Mouse (Mus musculus) brown adipose tissue, adult 24 weeks (tissue): ENCODE measurements around the gene Pou2f1. TPM values are rescaled to one million over a fixed set of nuclear protein-coding genes. Genes with fewer than 3 reads are reported as not detected.

Experiments used
- H3K27ac ChIP-seq: fragments of 200-500 bp; replicated peaks from 2 replicates; pipeline ENCODE4 v1.5.1; 2012; ENCODE audit warnings: low read depth, mild to moderate bottlenecking, low read length
- H3K4me1 ChIP-seq: fragments of 200-500 bp; 2 replicates; pipeline ENCODE4 v1.6.1; 2012; ENCODE audit warnings: low read length, mixed read lengths; ENCODE audit not compliant: control insufficient read depth, insufficient read depth, insufficient read length
- H3K4me3 ChIP-seq: fragments of 200-500 bp; 2 replicates; pipeline ENCODE4 v1.5.1; 2012; ENCODE audit warnings: low read depth, mild to moderate bottlenecking, low read length, moderate library complexity; ENCODE audit not compliant: insufficient read depth
- polyA plus RNA-seq: library from polyadenylated mRNA; stranded (reverse); fragments of >200 nt; gene quantifications from 2 replicates; pipeline ENCODE4 v1.2.4, GENCODE M21; 2012; ENCODE audit not compliant: missing spikeins, insufficient read depth, insufficient read length

The Pou2f1 gene
- polyA plus RNA-seq, 1 experiment, result 4.0 TPM

DNA sequence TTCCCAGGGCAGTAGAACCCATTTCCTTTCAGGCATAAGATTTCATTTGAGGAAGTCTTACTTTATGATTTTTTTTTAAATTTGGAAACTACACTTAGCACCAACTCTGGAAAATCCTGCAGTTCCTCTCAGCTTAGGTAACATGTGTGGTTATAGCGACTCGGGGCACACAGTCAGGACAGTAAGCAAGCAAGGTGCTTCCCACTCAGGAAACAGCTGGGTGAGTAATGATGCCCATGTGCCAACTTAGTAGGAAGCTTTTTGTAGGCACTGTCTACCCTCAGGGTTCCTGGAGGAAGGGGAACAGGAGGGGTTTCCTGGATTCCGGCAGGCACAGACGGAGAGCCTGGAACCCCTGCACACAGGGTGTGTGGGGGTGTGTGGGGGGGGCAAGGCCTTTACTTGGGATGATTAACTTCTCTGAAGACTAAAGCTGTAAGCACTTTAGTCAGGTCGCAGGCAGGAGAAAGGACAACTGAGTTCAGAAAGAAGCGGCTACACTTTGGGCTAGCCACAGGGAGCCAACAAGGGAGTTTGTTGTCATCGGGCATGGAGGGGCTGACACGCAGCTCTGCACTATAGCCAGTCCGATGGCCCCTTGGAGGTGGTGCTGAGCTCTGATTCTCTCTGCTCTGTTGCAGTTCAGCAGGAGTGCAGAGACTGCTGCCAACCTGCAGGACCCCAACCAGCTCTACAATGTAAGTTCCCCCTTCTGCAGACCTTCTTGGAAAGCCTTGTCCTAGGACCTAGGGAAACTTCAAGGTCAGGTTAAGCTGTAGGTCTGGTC is 146.5 kb downstream of the Pou2f1 start:
- peak overlapping the region; percentile 52 for H3K27ac ChIP-seq
- no peak overlapping the region for H3K4me3 ChIP-seq

DNA sequence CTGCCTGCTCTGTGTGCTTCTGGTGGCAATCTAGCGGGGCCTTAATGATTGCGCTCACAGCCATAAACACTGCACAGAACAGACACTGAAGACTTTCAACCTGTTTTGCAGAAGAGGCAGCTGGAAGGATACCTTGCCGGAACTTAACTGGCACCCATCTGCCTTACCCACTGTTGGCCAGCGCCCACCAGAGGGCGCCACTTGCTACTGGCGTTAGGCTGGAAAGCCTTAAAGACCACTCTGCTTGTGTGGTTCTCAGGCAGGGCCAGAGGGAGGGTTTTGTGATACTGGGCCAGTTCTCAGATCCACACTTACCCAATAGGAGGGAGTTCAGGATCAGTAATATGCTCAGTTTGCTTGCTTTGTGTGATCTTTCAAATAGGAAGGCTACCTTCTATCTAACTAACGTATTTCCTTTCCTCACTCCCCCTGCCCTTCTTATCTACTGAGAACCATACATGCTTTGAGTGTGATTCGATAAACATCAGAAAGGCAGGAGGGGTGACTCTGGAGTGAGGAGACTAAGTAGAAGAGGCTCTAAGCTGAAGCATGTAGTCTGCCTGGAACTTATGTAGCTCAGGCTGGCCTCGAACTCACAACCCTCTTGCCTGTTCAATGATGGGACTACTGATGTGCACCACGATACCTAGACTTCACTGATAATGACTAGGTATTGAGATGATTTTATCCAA is 148.6 kb downstream of the Pou2f1 start:
- H3K4me1 ChIP-seq, result peaks cover 41% of the 10 kb centered on the region

More for the DNA sequence above, 146.5 kb downstream of the Pou2f1 start:
- peaks cover 34% of the 10 kb centered on the region for H3K4me1 ChIP-seq

DNA sequence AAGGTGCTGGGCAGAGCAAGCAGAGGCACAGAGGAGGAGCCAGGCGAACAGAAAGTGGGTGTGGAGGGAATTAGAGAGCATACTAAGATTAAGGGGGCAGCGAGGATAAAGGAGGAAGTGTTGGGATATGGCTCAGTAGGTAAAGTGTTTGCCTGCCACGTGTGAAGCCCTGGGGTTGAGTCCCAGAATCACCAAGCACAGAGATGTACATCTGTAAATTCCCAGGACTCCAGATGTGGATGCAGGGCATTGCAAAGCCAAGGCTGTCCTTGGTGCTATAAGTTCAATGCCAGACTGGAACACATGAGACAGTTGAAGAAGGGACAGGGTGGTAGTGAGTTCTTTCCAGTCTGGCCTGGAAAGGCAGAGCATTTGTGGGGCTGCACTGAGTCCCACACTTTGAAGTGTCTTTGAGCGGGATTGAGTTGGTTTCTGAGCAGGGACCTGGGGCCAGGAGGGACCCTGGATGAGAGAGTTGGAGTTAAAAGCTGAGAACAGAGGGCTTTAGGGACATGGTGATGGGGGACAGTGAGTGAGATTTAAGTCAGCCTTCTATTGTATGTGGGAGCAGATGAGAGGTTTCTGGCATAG is 149.3 kb downstream of the Pou2f1 start:
- Histone ChIP-seq H3K4me1 (peaks cover 40% of the 10 kb centered on the region), H3K4me3 (no peak overlapping the region), H3K27ac (peak overlapping the region; percentile 36)

More for the DNA sequence above, 148.6 kb downstream of the Pou2f1 start:
- Histone ChIP-seq H3K27ac (no peak overlapping the region), H3K4me3 (no peak overlapping the region)

DNA sequence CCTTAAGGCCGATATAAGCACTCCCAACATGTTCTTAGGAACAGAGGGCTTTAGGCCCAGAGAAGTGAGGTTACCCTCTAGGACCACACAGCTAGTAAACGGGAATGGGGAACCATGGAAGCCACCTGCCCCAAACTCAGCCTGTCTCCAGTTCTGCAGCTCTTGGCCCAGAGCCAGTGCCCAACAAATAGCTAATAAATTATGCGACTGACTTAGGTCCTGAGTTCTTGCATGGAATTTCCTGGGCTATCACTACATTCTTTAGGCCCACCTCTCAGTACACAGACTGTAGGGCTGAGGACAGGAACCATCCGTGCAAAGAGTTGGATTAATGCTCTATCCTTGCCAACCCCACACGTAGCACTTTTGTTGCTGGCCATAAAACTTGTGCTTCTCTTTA is 150.3 kb downstream of the Pou2f1 start:
- Histone ChIP-seq H3K4me3 (no peak overlapping the region), H3K27ac (peak overlapping the region; percentile 97), H3K4me1 (peaks cover 33% of the 10 kb centered on the region)

DNA sequence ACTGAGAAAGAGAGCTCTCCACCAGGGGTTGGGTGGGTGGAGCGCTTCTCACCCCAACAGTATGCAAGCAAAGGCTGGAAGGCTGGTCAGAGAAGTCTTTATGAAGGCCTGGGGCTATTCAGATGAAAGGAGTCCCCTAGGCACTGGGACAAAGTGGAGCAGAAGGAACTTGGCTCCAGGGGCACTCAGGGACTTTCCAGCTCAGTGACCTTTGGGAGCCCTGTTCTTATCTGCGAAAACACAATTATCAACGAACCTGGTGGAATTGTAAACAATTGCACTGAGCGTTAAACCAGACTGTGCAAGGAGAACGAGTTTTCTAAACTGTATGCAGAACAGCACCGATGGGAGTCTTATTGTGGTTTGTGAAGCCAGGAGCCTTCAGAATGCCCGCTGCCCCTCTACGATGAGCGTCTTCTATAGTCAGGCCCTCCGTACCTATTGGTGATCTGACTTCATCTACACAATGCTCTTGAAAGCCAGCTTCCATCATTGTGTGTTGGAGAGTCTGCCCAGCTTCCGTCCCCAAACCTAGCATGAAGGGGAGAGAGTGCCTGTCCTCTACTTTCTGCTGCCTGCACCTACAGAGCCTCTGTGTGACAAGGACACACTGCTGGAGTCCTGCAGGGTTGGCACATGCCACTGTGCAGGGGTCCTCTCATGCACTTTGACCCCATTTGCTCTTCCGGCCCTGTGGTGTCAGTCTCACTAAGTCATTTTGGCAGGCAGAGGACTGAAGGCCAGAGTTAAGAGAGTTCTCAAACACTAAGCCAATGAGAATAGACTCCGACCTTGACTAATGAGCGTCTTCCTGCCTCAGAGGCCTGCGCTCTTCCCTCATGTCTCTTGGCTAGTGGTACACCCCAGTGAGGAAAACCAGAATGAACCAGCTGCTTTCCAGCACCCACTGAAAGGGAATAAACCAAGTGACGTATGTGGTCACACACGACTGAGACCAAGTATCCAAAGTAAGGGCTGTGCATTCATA is 152.7 kb downstream of the Pou2f1 start:
- H3K4me3 ChIP-seq, result peak overlapping the region; percentile 55
- H3K4me1 ChIP-seq, result peaks cover 22% of the 10 kb centered on the region
- peak overlapping the region; percentile 97 for H3K27ac ChIP-seq

DNA sequence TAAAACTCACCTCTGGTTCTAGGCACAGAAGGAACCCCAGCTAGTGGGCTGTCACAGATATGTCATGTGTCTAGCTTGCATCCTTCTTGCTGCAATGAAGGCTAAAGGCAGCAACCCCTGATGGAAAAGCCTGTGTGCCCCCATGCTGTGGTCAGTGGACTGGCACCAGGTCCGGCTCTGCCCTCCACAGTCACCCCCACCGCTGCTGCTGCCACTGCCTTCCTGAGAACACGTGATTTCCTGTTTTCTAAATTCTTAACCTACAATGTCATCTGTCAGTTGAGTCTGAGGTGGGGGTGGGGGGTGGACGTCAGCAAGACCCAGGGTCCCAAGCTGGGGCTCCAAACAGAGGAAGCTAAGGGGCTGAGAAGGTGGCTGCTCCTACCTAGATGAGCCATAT is 153.6 kb downstream of the Pou2f1 start:
- Histone ChIP-seq H3K27ac (peak overlapping the region; percentile 97), H3K4me1 (peaks cover 26% of the 10 kb centered on the region), H3K4me3 (peak overlapping the region; percentile 55)

DNA sequence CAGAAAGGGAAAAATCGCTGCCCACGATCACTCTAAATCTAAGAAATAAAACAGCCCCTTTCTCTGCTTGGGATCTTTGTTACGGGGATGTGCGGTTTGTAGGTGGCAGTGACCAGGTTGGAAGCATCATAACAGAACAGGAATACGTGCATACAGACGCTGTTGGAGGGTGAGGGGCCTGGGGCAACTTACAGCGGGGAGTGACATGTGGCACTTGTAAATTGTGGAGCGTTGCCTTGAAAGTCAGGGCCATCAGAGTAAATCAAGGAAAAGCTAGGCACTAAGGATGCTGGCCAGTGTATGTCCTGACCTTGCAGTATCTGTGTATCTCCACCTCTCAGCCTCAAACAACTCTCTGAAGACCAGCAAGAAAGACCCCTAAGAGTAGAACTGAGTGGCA is 154.1 kb downstream of the Pou2f1 start:
- Histone ChIP-seq H3K4me3 (peak overlapping the region; percentile 55), H3K27ac (peak overlapping the region; percentile 97), H3K4me1 (peaks cover 29% of the 10 kb centered on the region)

DNA sequence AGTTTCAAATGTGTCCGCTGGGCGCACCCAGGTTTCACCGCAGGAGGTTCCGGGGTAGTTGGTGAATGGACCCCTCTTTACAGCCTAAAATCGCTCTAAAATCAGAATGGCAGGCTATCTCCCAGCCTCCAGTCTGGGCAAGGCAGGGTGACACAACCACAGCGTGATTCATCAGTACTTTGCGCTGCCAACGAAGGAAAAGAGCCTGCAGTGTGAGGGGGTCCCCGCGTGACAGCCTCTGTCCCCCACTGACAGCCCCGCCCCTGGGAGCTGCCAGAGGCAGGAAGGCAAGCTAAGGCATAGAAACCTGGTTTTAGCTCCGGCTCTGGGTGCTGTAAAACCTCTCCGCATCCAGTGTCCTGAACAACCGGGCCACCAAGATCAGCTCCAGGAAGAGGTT is 157.1 kb downstream of the Pou2f1 start:
- H3K4me1 ChIP-seq, result peaks cover 23% of the 10 kb centered on the region
- peak overlapping the region; percentile 90 for H3K27ac ChIP-seq
- H3K4me3 ChIP-seq, result peak overlapping the region; percentile 64

DNA sequence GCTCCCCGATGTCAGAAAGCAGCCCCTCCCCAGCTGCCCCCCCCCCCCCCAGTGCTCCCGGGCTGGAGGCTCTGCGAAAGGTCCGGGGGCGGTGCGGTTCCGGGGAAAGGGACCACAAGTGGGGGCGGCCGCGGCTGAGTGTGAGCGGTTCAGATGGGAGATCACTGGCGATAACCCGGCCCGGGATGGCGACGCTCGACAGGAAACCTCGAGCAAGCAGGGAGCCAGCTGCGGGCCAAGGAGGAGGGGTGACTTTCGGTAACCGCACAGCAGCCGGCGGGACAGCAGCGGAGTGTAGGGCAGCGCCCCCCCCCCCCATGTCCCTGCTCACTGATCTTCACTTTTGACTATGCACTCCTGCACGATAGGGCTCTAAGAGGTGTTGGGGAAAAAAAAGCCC is 157.5 kb downstream of the Pou2f1 start:
- H3K4me3 ChIP-seq, result peak overlapping the region; percentile 64
- H3K4me1 ChIP-seq, result peaks cover 19% of the 10 kb centered on the region
- H3K27ac ChIP-seq, result peak overlapping the region; percentile 90

DNA sequence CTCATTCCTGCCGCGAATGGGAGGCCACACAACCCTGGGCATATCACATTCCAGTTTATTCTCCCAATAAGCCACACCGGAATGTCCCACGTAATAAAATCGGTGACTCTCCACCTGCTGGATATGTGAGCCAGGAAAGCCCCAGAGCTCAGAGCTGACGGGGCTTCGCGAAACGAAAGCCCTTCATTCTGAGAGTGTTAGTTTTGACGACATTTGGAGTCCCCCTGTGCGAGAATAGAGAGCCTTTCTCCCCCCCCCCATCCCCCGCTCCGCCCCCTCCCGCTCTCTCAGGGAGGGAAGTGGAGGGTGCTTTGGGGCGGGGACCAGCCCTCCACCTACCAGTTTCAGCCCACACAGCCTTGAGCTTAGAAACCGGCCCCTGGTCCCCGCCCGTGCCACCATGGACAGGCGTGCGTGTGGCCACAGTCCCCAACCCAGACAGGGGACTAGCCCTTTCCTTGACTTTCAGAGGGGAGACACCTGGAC is 158.0 kb downstream of the Pou2f1 start:
- Histone ChIP-seq H3K27ac (peak overlapping the region; percentile 90), H3K4me3 (peak overlapping the region; percentile 64), H3K4me1 (peaks cover 18% of the 10 kb centered on the region)

DNA sequence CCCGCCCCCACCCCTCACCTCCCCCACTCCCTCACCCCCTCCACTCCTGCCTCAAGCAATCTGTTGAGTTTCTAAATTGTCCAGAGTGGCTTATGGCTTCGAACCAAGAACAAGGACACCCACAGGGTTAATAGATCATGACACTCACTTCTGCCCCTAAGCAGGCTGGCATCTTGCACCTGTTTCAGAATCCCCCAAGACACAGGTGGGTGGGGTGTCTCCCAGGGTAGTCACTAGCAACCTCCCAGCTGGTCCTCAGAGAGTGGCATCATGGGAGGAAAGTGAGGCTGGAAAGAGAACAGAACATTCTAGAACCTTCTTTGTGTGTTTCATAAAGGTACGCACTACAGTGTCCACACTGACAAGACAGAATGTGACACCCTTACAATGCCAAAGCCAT is 158.9 kb downstream of the Pou2f1 start:
- Histone ChIP-seq H3K4me1 (peaks cover 18% of the 10 kb centered on the region), H3K4me3 (no peak overlapping the region), H3K27ac (peak overlapping the region; percentile 88)

DNA sequence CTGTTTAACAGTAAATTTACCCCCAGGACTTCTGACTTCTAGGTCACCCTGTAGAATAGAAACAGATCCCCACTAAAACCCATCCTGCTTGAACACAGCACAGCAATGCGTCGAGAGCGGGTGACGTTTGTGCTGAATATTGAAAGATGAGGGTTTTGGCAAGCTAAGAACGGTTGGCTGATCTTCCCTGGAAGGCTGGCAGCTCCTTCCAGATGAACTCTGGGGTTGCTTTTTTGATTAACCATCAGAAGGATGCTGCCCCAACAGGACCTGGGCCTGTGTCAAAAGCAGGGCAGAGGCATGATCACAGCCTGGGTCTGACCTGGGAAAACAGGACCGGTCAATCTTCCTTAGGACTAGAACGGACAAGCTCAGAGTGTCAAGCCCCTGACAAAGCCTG is 160.3 kb downstream of the Pou2f1 start:
- no peak overlapping the region for H3K4me3 ChIP-seq
- H3K27ac ChIP-seq, result peak overlapping the region; percentile 68
- peaks cover 18% of the 10 kb centered on the region for H3K4me1 ChIP-seq

DNA sequence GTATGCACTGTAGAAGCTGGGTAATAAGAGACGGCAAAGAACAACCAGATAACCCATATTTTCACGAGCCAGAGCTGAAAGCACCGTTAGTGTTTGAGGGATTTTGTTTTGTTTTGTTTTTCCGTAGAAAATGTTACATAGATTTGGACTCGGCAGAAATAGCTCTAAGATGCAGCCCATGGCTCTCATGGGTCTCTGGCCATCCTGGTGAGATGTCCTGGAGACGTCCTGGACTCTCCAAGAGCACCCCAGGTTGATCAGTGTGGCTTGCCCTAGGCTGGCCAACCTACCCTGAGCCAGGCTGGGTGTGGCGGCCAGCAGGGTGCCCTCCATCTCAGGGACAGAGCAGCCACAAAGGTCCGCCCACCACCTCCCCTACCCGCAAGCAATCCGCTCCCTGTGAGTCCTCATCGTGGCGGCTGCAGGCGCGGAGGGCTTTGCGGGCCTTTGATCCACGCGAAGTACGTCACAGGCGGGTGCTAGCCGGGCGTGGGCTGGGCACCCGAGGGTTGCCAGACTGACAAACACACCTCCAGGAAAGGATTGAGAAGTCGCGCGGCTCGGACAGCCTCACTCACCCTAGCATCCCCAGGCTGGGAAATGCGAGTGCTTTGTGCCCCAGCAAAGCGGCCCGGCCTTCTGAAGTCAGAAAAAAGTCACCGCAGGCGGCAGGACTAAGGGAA is 161.8 kb downstream of the Pou2f1 start:
- peak overlapping the region; percentile 82 for H3K27ac ChIP-seq
- H3K4me1 ChIP-seq, result peaks cover 26% of the 10 kb centered on the region
- peak overlapping the region; percentile 74 for H3K4me3 ChIP-seq

DNA sequence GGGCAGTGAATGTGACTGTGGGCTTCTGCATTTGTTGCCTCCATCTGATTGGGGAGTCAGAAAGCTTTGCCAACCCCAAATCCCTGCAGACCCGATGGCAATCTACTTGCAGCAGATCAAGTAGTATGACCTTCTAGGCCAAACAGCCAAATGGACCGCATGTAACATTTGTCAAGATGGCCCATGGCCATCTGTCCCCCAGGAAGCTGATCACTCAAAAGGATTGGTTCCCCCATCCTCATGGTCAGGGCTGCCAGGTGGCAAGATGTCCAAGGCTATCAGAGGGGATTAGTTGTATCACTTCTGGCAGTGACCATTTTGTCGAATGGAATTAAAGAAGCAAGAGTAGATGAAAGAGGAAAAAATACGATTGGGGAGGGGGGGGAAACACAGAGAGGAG is 163.3 kb downstream of the Pou2f1 start:
- Histone ChIP-seq H3K4me1 (peaks cover 28% of the 10 kb centered on the region), H3K27ac (peak overlapping the region; percentile 41), H3K4me3 (no peak overlapping the region)
